Mouse (Mus musculus): ENCODE measurements around the gene Wdr95. TPM values are rescaled to one million over a fixed set of nuclear protein-coding genes. Genes with fewer than 3 reads are reported as not detected.

Gene Wdr95
- not detected in 2 replicates for polyA plus RNA-seq (2016; fragmentation: Nextera tagmentation; extraction: Ambion mirVana)

GRCm38 (mm10) chr5:149527999-149528729 is at the start of gene Wdr95:
Wdr95 (plus strand) TSS chr5:149528679.
- Histone ChIP-seq H3K9me3 (no peaks in the 10 kb centered on the region), H3K36me3 (replicated peaks) (no peaks in the 10 kb centered on the region), H3K27me3 (replicated peaks; ENCODE audit: low read depth, poor library complexity, severe bottlenecking) (peaks cover 10% of the 10 kb centered on the region; the same call in 1 of the 2 replicates), H3K4me1 (peaks cover 37% of the 10 kb centered on the region), H3K4me3 (peak within 1 kb of the TSS; percentile 33), H3K27ac (replicated peaks) (peak within 1 kb of the TSS; percentile 52)
- DNase-seq (ENCODE audit: low spot score): peak; percentile 55
- 49% methylated on average over 29 of the region's 29 CpGs for WGBS

DNA sequence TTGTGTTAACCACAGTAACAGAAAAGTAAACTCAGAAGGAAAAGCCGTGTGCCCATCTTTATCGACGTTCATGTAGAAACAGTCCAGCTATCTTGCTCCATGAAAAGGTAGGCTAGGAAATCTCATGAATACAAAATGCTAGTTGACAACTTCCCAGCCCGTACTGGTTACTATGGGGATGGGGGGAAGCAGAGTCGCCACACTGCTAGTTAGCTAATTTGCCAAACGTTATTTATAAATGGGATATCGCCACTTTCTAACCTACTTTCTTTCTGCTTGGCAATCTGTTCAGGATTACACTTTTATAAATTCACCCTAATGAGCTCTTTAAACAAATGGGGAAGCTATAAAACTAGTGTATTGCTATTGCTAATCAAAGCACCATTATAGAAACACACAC is 46.6 kb upstream of the Wdr95 start:
- no peaks in the 10 kb centered on the region for H3K27me3 ChIP-seq (replicated peaks; ENCODE audit: low read depth, poor library complexity, severe bottlenecking)
- 92% methylated on average over 7 of the region's 7 CpGs for WGBS

DNA sequence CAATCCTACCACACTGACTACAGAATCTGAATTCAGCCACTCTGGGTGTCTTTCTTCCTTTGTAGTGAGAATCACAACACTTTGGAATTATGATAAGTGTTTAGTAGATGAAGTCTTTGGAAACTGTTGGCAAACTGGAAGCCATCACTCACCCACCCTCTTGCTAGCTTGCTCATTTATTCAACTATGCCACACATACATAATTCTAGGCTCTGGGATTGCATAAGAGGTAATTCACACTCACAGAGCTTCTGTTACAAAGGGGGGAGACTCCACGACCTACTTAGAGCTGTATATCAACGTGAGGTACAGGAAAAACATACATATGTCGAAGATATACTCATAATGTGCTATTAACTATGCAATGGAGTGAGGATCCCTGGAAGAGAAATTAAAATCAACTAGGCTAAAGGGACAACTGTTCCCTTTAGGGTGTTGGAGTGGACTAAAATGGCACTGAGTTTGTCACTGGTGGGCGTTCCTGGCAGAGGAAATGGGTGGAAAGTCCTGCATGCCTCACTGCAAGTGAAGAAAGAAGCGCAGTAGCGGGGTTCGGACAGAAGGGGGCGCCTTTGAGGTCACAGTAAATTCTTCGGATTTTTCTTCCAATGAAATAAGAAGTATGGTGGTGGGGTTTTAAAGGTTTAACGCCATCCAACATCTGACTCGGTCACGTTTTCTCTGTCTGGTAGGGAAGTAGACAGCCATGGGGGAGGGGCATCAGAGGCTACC is 45.0 kb upstream of the Wdr95 start:
- H3K27ac ChIP-seq (replicated peaks): no peak overlapping the region
- no peaks in the 10 kb centered on the region for H3K36me3 ChIP-seq (replicated peaks)
- no peaks in the 10 kb centered on the region for H3K27me3 ChIP-seq (replicated peaks; ENCODE audit: low read depth, poor library complexity, severe bottlenecking)
- 69% methylated on average over 12 of the region's 12 CpGs for WGBS
- peaks cover 4% of the 10 kb centered on the region for H3K4me1 ChIP-seq
- H3K4me3 ChIP-seq: no peak overlapping the region
- no peaks in the 10 kb centered on the region for H3K9me3 ChIP-seq
- no peak for DNase-seq (ENCODE audit: low spot score)

More for the DNA sequence above, 46.6 kb upstream of the Wdr95 start:
- Histone ChIP-seq H3K4me3 (no peak overlapping the region), H3K4me1 (no peaks in the 10 kb centered on the region), H3K27ac (replicated peaks) (no peak overlapping the region), H3K9me3 (no peaks in the 10 kb centered on the region), H3K36me3 (replicated peaks) (no peaks in the 10 kb centered on the region)
- no peak for DNase-seq (ENCODE audit: low spot score)

DNA sequence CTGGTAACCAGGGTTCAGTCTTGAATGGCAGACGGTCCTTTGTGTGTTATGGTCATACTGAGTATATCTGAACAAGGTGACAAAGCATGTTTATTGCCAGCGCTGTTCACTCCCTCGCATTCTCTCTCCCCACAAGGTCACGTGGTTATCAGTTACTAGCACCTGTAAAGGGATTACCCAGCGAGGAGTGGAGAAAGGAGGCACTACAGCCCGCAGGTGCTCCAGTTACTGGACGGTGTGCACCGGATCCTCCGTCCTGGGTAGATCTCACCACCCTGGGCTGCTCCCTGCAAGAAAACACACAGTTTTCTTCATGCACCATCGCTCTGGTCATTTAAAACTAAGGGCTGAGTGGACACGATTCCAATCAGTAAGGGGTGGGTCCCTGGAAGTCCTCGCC is 44.2 kb upstream of the Wdr95 start:
- no peaks in the 10 kb centered on the region for H3K27me3 ChIP-seq (replicated peaks; ENCODE audit: low read depth, poor library complexity, severe bottlenecking)
- H3K4me3 ChIP-seq: no peak overlapping the region
- no peak for DNase-seq (ENCODE audit: low spot score)
- H3K36me3 ChIP-seq (replicated peaks): no peaks in the 10 kb centered on the region
- H3K27ac ChIP-seq (replicated peaks): no peak overlapping the region
- H3K4me1 ChIP-seq: peaks cover 12% of the 10 kb centered on the region
- H3K9me3 ChIP-seq: no peaks in the 10 kb centered on the region
- 84% methylated on average over 12 of the region's 12 CpGs for WGBS

DNA sequence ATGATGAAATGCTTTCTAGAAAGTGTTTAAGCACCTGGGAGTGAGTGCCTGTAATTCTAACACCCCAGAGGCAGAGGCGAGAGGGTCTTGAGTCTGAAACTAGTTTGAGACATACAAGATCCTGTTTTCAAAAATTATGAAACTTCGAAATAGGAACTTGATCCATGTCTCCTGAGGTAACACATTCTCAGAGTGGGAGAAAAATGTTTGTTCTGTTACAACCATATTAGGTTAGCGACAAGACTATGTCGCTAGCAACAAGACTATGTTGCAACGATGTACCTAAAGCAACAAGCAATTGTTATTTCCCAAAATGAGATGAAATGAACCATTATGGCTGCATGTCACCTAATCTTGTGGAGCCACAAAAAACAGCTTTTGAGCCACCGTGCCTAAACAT is 43.0 kb upstream of the Wdr95 start:
- H3K9me3 ChIP-seq: no peaks in the 10 kb centered on the region
- no peak overlapping the region for H3K4me3 ChIP-seq
- peaks cover 21% of the 10 kb centered on the region for H3K4me1 ChIP-seq
- WGBS: 89% methylated on average over 6 of the region's 6 CpGs
- H3K36me3 ChIP-seq (replicated peaks): no peaks in the 10 kb centered on the region
- no peak overlapping the region for H3K27ac ChIP-seq (replicated peaks)
- H3K27me3 ChIP-seq (replicated peaks; ENCODE audit: low read depth, poor library complexity, severe bottlenecking): no peaks in the 10 kb centered on the region
- no peak for DNase-seq (ENCODE audit: low spot score)

DNA sequence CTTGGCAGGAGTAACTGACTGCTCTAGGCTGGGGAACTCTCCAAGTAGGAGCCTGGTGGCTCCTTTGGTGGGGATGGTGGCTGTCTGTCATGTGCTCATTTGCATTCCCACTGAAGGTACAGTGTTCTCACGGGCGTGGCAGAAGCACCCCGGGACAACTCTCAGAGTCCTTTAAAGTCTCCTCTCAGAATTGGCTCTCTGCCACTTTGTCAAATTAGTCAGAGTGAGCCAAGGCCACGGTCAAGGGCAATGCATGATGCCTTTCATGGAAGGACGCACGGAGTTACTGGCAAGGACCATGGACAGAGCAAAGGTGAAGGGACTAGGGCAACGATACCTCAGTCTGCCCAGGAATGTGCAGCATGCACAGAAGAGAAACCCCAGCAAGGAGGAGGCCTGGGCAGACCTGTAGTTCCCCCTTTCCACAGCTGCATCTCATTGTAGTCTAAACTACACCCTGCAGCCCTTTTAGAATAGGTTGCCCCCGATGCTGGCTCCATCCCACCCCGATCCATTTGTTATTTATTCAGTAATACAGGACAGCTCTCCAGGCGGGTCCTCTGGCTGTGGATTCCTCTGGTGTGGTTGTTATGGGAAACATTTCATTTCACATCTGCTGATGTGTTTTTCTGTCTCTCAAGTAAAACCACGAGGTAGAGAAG is 40.0 kb upstream of the Wdr95 start:
- no peaks in the 10 kb centered on the region for H3K36me3 ChIP-seq (replicated peaks)
- H3K4me3 ChIP-seq: no peak overlapping the region
- WGBS: 53% methylated on average over 11 of the region's 11 CpGs
- H3K9me3 ChIP-seq: no peaks in the 10 kb centered on the region
- DNase-seq (ENCODE audit: low spot score): peak; percentile 39
- 0 out of 2 replicates have a peak overlapping the region, but pooled peaks have one; percentile 6 for H3K27ac ChIP-seq (replicated peaks)
- H3K4me1 ChIP-seq: peaks cover 21% of the 10 kb centered on the region
- H3K27me3 ChIP-seq (replicated peaks; ENCODE audit: low read depth, poor library complexity, severe bottlenecking): no peaks in the 10 kb centered on the region

DNA sequence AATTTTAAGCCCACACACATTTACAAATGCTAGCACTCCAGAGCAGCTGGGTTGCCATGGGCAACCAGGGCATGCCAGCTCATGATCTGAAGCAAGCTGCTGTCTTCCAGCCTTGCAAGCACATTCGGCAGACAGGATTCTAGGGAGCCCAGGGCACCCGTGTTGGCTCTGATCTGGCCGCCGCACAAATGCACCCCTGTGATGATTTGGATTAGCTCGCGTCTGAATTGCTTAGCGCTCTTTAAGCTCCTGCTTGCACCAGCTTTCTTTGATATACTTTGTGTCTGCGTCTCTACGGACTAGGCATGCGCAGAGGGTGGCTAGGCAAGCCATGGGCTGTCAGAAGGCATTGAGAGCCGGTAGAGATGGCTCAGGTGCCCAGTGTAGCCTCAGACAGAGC is 39.3 kb upstream of the Wdr95 start:
- Histone ChIP-seq H3K4me3 (no peak overlapping the region), H3K27ac (replicated peaks) (peak overlapping the region; percentile 54; the same call in 1 of the 2 replicates), H3K4me1 (peaks cover 21% of the 10 kb centered on the region), H3K27me3 (replicated peaks; ENCODE audit: low read depth, poor library complexity, severe bottlenecking) (no peaks in the 10 kb centered on the region), H3K36me3 (replicated peaks) (no peaks in the 10 kb centered on the region), H3K9me3 (no peaks in the 10 kb centered on the region)
- DNase-seq (ENCODE audit: low spot score): peak; percentile 50
- 67% methylated on average over 11 of the region's 11 CpGs for WGBS

DNA sequence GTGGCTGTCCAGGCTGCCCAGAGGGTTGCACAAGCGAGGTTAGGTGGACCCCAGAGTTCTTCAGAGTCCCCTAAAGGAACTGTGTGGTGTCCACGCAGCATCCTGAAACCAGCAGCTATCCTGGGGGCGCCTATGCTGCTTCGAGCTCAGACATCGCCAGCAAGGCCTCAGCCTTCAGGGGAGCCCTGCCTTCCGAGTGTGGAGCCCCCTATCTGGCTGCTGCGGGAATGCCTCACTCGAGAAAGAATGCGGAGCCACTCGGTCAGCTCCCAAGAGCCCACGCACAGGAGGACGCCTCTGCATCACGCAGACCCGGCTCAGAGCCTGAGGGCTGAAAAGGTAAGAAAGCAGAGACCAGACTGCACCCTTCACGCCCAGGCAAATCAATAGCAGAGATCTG is 38.2 kb upstream of the Wdr95 start:
- Histone ChIP-seq H3K4me3 (no peak overlapping the region), H3K9me3 (no peaks in the 10 kb centered on the region), H3K4me1 (peaks cover 21% of the 10 kb centered on the region), H3K27ac (replicated peaks) (no peak overlapping the region; the same call in 1 of the 2 replicates), H3K36me3 (replicated peaks) (no peaks in the 10 kb centered on the region), H3K27me3 (replicated peaks; ENCODE audit: low read depth, poor library complexity, severe bottlenecking) (0 out of 2 replicates have a peak, but pooled peaks cover 4% of the 10 kb centered on the region)
- no peak for DNase-seq (ENCODE audit: low spot score)
- WGBS: 60% methylated on average over 15 of the region's 15 CpGs

GRCm38 (mm10) chr5:149495655-149496054 is 32.8 kb upstream of the Wdr95 start:
- WGBS: 49% methylated on average over 6 of the region's 6 CpGs
- no peak overlapping the region for H3K27ac ChIP-seq (replicated peaks)

DNA sequence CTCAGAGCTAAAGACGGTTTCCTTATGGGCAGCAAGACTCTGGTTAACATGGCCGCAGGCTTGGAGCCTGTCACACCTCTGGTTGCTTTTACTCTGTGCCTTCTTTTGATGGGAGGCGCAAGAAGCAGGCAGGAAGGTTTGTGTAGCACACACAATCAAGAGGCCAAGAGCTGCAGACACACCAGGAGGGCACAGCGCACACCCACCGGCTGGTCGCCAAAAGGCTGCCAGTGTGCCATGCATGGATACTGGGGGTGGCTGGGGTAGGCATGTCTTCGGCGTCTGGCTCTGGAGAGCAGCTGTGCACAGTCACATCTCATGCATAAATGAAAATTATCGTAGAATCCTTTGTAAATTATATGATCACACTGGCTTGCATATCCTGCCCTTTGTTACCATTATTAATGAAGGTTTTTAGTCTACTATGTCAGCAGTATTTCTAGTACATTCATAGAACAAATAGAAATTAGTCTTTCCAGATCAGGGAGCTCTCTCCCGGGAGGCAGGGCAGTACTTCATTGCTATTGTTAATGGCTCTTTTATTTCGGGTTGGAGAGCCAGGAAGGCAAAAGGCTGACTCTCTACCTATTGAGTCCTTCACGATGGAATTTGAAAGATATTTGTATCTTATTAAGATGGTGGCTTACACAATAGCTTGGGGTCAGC is 31.9 kb upstream of the Wdr95 start:
- peaks cover 13% of the 10 kb centered on the region; the same call in 1 of the 2 replicates for H3K27me3 ChIP-seq (replicated peaks; ENCODE audit: low read depth, poor library complexity, severe bottlenecking)
- DNase-seq (ENCODE audit: low spot score): no peak
- H3K9me3 ChIP-seq: no peaks in the 10 kb centered on the region
- H3K27ac ChIP-seq (replicated peaks): no peak overlapping the region
- H3K4me1 ChIP-seq: peaks cover 23% of the 10 kb centered on the region
- no peaks in the 10 kb centered on the region for H3K36me3 ChIP-seq (replicated peaks)
- H3K4me3 ChIP-seq: no peak overlapping the region
- WGBS: 65% methylated on average over 12 of the region's 12 CpGs

More at GRCm38 (mm10) chr5:149495655-149496054, 32.8 kb upstream of the Wdr95 start:
- Histone ChIP-seq H3K9me3 (no peaks in the 10 kb centered on the region), H3K4me3 (no peak overlapping the region), H3K4me1 (peaks cover 23% of the 10 kb centered on the region), H3K27me3 (replicated peaks; ENCODE audit: low read depth, poor library complexity, severe bottlenecking) (peaks cover 13% of the 10 kb centered on the region; the same call in 1 of the 2 replicates), H3K36me3 (replicated peaks) (no peaks in the 10 kb centered on the region)
- no peak for DNase-seq (ENCODE audit: low spot score)

DNA sequence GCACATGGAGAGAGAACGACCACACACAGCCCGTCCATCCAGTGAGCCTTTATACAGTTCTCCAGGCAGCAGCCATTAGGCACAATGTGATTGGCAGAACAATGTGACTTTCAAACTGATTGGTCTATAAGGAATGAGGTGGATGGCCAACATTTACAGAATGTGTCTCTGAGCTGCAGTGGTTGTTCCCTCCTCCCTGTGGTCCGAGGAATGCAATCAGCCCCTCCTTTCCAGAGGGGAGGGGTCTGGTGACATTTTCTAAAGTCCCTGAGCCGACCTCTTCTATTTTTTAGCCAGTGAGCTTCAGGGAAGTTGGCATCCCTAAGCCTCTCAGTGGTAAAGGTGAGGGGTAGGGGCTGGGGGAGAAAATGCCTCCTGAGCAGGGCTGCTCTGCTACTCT is 28.5 kb upstream of the Wdr95 start:
- H3K4me1 ChIP-seq: peaks cover 23% of the 10 kb centered on the region
- H3K27me3 ChIP-seq (replicated peaks; ENCODE audit: low read depth, poor library complexity, severe bottlenecking): peaks cover 13% of the 10 kb centered on the region; the same call in 1 of the 2 replicates
- no peaks in the 10 kb centered on the region for H3K9me3 ChIP-seq
- 50% methylated on average over 4 of the region's 4 CpGs for WGBS
- H3K36me3 ChIP-seq (replicated peaks): no peaks in the 10 kb centered on the region
- DNase-seq (ENCODE audit: low spot score): no peak
- no peak overlapping the region for H3K4me3 ChIP-seq
- no peak overlapping the region for H3K27ac ChIP-seq (replicated peaks)
